In genomic region chr3:94443597-94443964, GRCm38 (mm10) we compare ENCODE assay signal across 7 mouse cellular contexts. TPM values are rescaled to one million over a fixed set of nuclear protein-coding genes. Genes with fewer than 3 reads are reported as not detected.
DNase-seq lines count a peak whose midpoint lies in the region; ATAC-seq and TF ChIP-seq lines count a peak whose summit lies in the region.

TSS of gene Oaz3 (minus strand) at chr3:94443915.

- H3K4me2 ChIP-seq in intestine, postnatal 0 days (replicated peaks; ENCODE audit: low read depth), result peak within 1 kb of the TSS; percentile 89
- peak within 1 kb of the TSS; percentile 77 for H3K4me2 ChIP-seq in neural tube, embryonic 14.5 days (ENCODE audit: low read depth, low read length)

- TF ChIP-seq POLR2A in embryonic fibroblast, embryonic 13.5 days (IDR thresholded peaks at IDR 0.05; ENCODE audit: low read depth, low read length), result no peak

- peaks cover 42% of the 10 kb centered on the region for H3K36me3 ChIP-seq in megakaryocyte, embryonic 14.5 days (replicated peaks; ENCODE audit: low read length)
- peaks cover 26% of the 10 kb centered on the region for H3K36me3 ChIP-seq in intestine, postnatal 0 days (ENCODE audit: control insufficient read depth, insufficient read depth)
- peaks cover 24% of the 10 kb centered on the region for H3K36me3 ChIP-seq in neural tube, embryonic 14.5 days (ENCODE audit: control insufficient read depth, insufficient read depth, low read length)

- H3K4me3 ChIP-seq in megakaryocyte, embryonic 14.5 days (replicated peaks), result peak within 1 kb of the TSS; percentile 100
- peak within 1 kb of the TSS; percentile 98 for H3K4me3 ChIP-seq in embryonic fibroblast, embryonic 13.5 days (ENCODE audit: insufficient read depth, low read length)
- H3K4me3 ChIP-seq in intestine, postnatal 0 days (ENCODE audit: low read depth, low read length), result peak within 1 kb of the TSS; percentile 68
- peak within 1 kb of the TSS; percentile 83 for H3K4me3 ChIP-seq in neural tube, embryonic 14.5 days (ENCODE audit: low read depth, low read length)

- H3K9ac ChIP-seq in intestine, postnatal 0 days (ENCODE audit: low read depth, low read length), result peak within 1 kb of the TSS; percentile 77
- H3K9ac ChIP-seq in neural tube, embryonic 14.5 days (replicated peaks; ENCODE audit: low read depth, low read length), result peak within 1 kb of the TSS; percentile 78

- ATAC-seq in megakaryocyte, adult 5-6 weeks (ENCODE audit: poor library complexity, severe bottlenecking), result no peak
- ATAC-seq in intestine, postnatal 0 days, result peak; percentile 70; the same call in 1 of the 2 replicates
- no peak for ATAC-seq in neural tube, embryonic 14.5 days (ENCODE audit: low read depth)

- peaks cover 20% of the 10 kb centered on the region for H3K4me1 ChIP-seq in megakaryocyte, embryonic 14.5 days
- peaks cover 5% of the 10 kb centered on the region; the same call in 1 of the 2 replicates for H3K4me1 ChIP-seq in embryonic fibroblast, embryonic 13.5 days (ENCODE audit: control insufficient read depth, insufficient read depth, low read length)
- no peaks in the 10 kb centered on the region for H3K4me1 ChIP-seq in intestine, postnatal 0 days (replicated peaks; ENCODE audit: control insufficient read depth, insufficient read depth, low read length)
- H3K4me1 ChIP-seq in neural tube, embryonic 14.5 days (ENCODE audit: control insufficient read depth, insufficient read depth, low read length), result no peaks in the 10 kb centered on the region

- DNase-seq in thymus, postnatal 14 days, result no peak
- DNase-seq in urinary bladder, adult 18-20 months (ENCODE audit: low spot score in 2 of 2), result no peak

- no peak for TF ChIP-seq CTCF in embryonic fibroblast, embryonic 13.5 days (IDR thresholded peaks at IDR 0.05; ENCODE audit: borderline replicate concordance, insufficient read depth, low read length)
- no peak for TF ChIP-seq CTCF in intestine, postnatal 0 days (IDR thresholded peaks at IDR 0.05; ENCODE audit: low read depth)

- WGBS in intestine, postnatal 0 days, result 0% methylated on average over 24 of the region's 24 CpGs
- 1% methylated on average over 24 of the region's 24 CpGs for WGBS in neural tube, embryonic 14.5 days

- no peaks in the 10 kb centered on the region for H3K9me3 ChIP-seq in megakaryocyte, embryonic 14.5 days
- H3K9me3 ChIP-seq in intestine, postnatal 0 days (ENCODE audit: control insufficient read depth), result no peaks in the 10 kb centered on the region
- H3K9me3 ChIP-seq in neural tube, embryonic 14.5 days (ENCODE audit: control insufficient read depth, low read length), result no peaks in the 10 kb centered on the region

- H3K27ac ChIP-seq in embryonic fibroblast, embryonic 13.5 days (ENCODE audit: insufficient read depth, low read length), result no peak within 1 kb of the TSS
- H3K27ac ChIP-seq in intestine, postnatal 0 days (ENCODE audit: low read depth, low read length), result peak within 1 kb of the TSS; percentile 57
- peak within 1 kb of the TSS; percentile 52; the same call in 1 of the 2 replicates for H3K27ac ChIP-seq in neural tube, embryonic 14.5 days (ENCODE audit: low read depth, low read length)

- H3K27me3 ChIP-seq in megakaryocyte, embryonic 14.5 days (replicated peaks), result peaks cover 5% of the 10 kb centered on the region
- no peaks in the 10 kb centered on the region for H3K27me3 ChIP-seq in intestine, postnatal 0 days (replicated peaks; ENCODE audit: control insufficient read depth, insufficient read depth, low read length)
- H3K27me3 ChIP-seq in neural tube, embryonic 14.5 days (ENCODE audit: control insufficient read depth, insufficient read depth, low read length), result no peaks in the 10 kb centered on the region; the same call in 1 of the 2 replicates

RNA-seq across cellular contexts. Expression of gene Oaz3, which starts in this region (rescaled TPM):
- polyA plus RNA-seq in megakaryocyte, embryonic 14.5 days (2012; ENCODE audit: insufficient read depth, low replicate concordance), result 0.28 and 3.2 TPM in 2 replicates
- not detected in 2 replicates for total RNA-seq in megakaryocyte, adult 5-6 weeks (2015)
- not detected in 2 replicates for total RNA-seq in megakaryocyte, adult 5-6 weeks (2017)
- not detected in 2 replicates for polyA plus RNA-seq in embryonic fibroblast, embryonic 13.5 days (2011; ENCODE audit: insufficient read length, low read depth, missing spikeins)
- 0.35 and 0.56 TPM in 2 replicates for polyA plus RNA-seq in intestine, postnatal 0 days (2015; fragmentation: Nextera tagmentation; extraction: Ambion mirVana)
- 0.76 and 1.7 TPM in 2 replicates for polyA plus RNA-seq in neural tube, embryonic 14.5 days (2014; fragmentation: Nextera tagmentation; extraction: Ambion mirVana)

Comparison
In these comparisons a context has a peak if more than half of its experiments do, and no peak if none do; other contexts are left out.
1. Peak in ATAC-seq, H3K4me3 ChIP-seq, H3K27ac ChIP-seq, H3K9ac ChIP-seq and H3K4me2 ChIP-seq in intestine, postnatal 0 days; RNA of the gene not detected or under 1 TPM.